ENCODE assay signal across 8 mouse cellular contexts in genomic region chr11:75656621-75657590, GRCm38 (mm10). TPM values are rescaled to one million over a fixed set of nuclear protein-coding genes. Genes with fewer than 3 reads are reported as not detected.
DNase-seq lines count a peak whose midpoint lies in the region; ATAC-seq and TF ChIP-seq lines count a peak whose summit lies in the region.

No protein-coding gene starts in this region.

- peak overlapping the region; percentile 80 for H3K4me3 ChIP-seq in erythroblast, embryonic 14.5 days (replicated peaks)
- H3K4me3 ChIP-seq in hindbrain, embryonic 13.5 days: peak overlapping the region; percentile 57
- peak overlapping the region; percentile 71 for H3K4me3 ChIP-seq in lung, embryonic 14.5 days (ENCODE audit: low read depth, low read length)
- H3K4me3 ChIP-seq in stomach, embryonic 15.5 days (replicated peaks): peak overlapping the region; percentile 65

- H3K4me2 ChIP-seq in hindbrain, embryonic 13.5 days: peak overlapping the region; percentile 97
- H3K4me2 ChIP-seq in lung, embryonic 14.5 days: peak overlapping the region; percentile 89
- H3K4me2 ChIP-seq in stomach, embryonic 15.5 days: peak overlapping the region; percentile 90

- peaks cover 48% of the 10 kb centered on the region for H3K36me3 ChIP-seq in erythroblast, embryonic 14.5 days (ENCODE audit: control insufficient read depth)
- peaks cover 11% of the 10 kb centered on the region for H3K36me3 ChIP-seq in hindbrain, embryonic 13.5 days
- peaks cover 37% of the 10 kb centered on the region for H3K36me3 ChIP-seq in lung, embryonic 14.5 days (ENCODE audit: insufficient read depth)
- peaks cover 25% of the 10 kb centered on the region for H3K36me3 ChIP-seq in stomach, embryonic 15.5 days

- DNase-seq in ZHBTc4 (ENCODE audit: low read depth, low spot score): peak; percentile 77
- no peak for DNase-seq in lung, embryonic 14.5 days
- DNase-seq in ovary, postnatal 10 days (ENCODE audit: low spot score): no peak
- no peak for DNase-seq in layer of hippocampus, adult 11-12 months (ENCODE audit: low spot score)

- peak overlapping the region; percentile 76 for H3K9ac ChIP-seq in hindbrain, embryonic 13.5 days
- peak overlapping the region; percentile 77 for H3K9ac ChIP-seq in lung, embryonic 14.5 days
- peak overlapping the region; percentile 64; the same call in 1 of the 2 replicates for H3K9ac ChIP-seq in stomach, embryonic 15.5 days

- no peak overlapping the region for H3K27ac ChIP-seq in hindbrain, embryonic 13.5 days
- H3K27ac ChIP-seq in lung, embryonic 14.5 days (ENCODE audit: low read depth): peak overlapping the region; percentile 89
- H3K27ac ChIP-seq in stomach, embryonic 15.5 days: peak overlapping the region; percentile 91; the same call in 1 of the 2 replicates

- TF ChIP-seq CTCF in lung, embryonic 14.5 days (IDR thresholded peaks at IDR 0.05; ENCODE audit: low read depth): no peak

- WGBS in hindbrain, embryonic 13.5 days: 65% methylated on average over 20 of the region's 20 CpGs
- WGBS in lung, embryonic 14.5 days: 55% methylated on average over 17 of the region's 20 CpGs
- WGBS in stomach, embryonic 15.5 days: 52% methylated on average over 19 of the region's 20 CpGs

- H3K9me3 ChIP-seq in erythroblast, embryonic 14.5 days (ENCODE audit: control insufficient read depth, low read length): no peaks in the 10 kb centered on the region
- H3K9me3 ChIP-seq in hindbrain, embryonic 13.5 days: no peaks in the 10 kb centered on the region
- no peaks in the 10 kb centered on the region for H3K9me3 ChIP-seq in lung, embryonic 14.5 days (ENCODE audit: low read depth, low read length)
- no peaks in the 10 kb centered on the region for H3K9me3 ChIP-seq in stomach, embryonic 15.5 days

- H3K4me1 ChIP-seq in erythroblast, embryonic 14.5 days (ENCODE audit: control insufficient read depth): peaks cover 55% of the 10 kb centered on the region
- peaks cover 39% of the 10 kb centered on the region for H3K4me1 ChIP-seq in hindbrain, embryonic 13.5 days (replicated peaks)
- H3K4me1 ChIP-seq in lung, embryonic 14.5 days (ENCODE audit: insufficient read depth): peaks cover 34% of the 10 kb centered on the region
- H3K4me1 ChIP-seq in stomach, embryonic 15.5 days: peaks cover 40% of the 10 kb centered on the region

- no peaks in the 10 kb centered on the region for H3K27me3 ChIP-seq in erythroblast, embryonic 14.5 days (ENCODE audit: control insufficient read depth)
- peaks cover 56% of the 10 kb centered on the region for H3K27me3 ChIP-seq in hindbrain, embryonic 13.5 days
- H3K27me3 ChIP-seq in lung, embryonic 14.5 days (ENCODE audit: insufficient read depth, low read length): 0 out of 2 replicates have a peak, but pooled peaks cover 3% of the 10 kb centered on the region
- H3K27me3 ChIP-seq in stomach, embryonic 15.5 days (replicated peaks): no peaks in the 10 kb centered on the region

- ATAC-seq in erythroblast, adult 5-6 weeks (replicated peaks; ENCODE audit: low FRiP score, poor library complexity, severe bottlenecking): no peak
- ATAC-seq in hindbrain, embryonic 13.5 days (ENCODE audit: low FRiP score): no peak
- no peak for ATAC-seq in lung, embryonic 14.5 days (ENCODE audit: insufficient read depth)
- no peak for ATAC-seq in stomach, embryonic 15.5 days (ENCODE audit: insufficient read depth, low FRiP score, low read depth)

RNA-seq across cellular contexts. Expression of gene Myo1c, which starts 6.6 kb away (rescaled TPM):
- polyA plus RNA-seq in erythroblast, embryonic 14.5 days (2012): 2.4 and 2.6 TPM in 2 replicates
- 4.2 and 8.2 TPM in 2 replicates for total RNA-seq in erythroblast, adult 5-6 weeks (2015; ENCODE audit: low replicate concordance)
- total RNA-seq in erythroblast, adult 5-6 weeks (2017; ENCODE audit: low replicate concordance): 6.0 and 17.1 TPM in 2 replicates
- polyA plus RNA-seq in hindbrain, embryonic 13.5 days (2015; fragmentation: Nextera tagmentation; extraction: Ambion mirVana): 8.8 and 9.6 TPM in 2 replicates
- 52.3 and 56.5 TPM in 2 replicates for polyA plus RNA-seq in lung, embryonic 14.5 days (2014; fragmentation: Nextera tagmentation; extraction: Ambion mirVana)
- 55.5 and 56.4 TPM in 2 replicates for polyA plus RNA-seq in stomach, embryonic 15.5 days (2015; fragmentation: Nextera tagmentation; extraction: Ambion mirVana)

RNA-seq across cellular contexts. Expression of gene Crk, which starts 22.2 kb away (rescaled TPM):
- 4.4 and 6.6 TPM in 2 replicates for polyA plus RNA-seq in erythroblast, embryonic 14.5 days (2012)
- 10.2 and 16.1 TPM in 2 replicates for total RNA-seq in erythroblast, adult 5-6 weeks (2015; ENCODE audit: low replicate concordance)
- total RNA-seq in erythroblast, adult 5-6 weeks (2017; ENCODE audit: low replicate concordance): 11.8 and 26.3 TPM in 2 replicates
- polyA plus RNA-seq in hindbrain, embryonic 13.5 days (2015; fragmentation: Nextera tagmentation; extraction: Ambion mirVana): 120 TPM in 2 replicates
- polyA plus RNA-seq in lung, embryonic 14.5 days (2014; fragmentation: Nextera tagmentation; extraction: Ambion mirVana): 109 and 116 TPM in 2 replicates
- 108 and 116 TPM in 2 replicates for polyA plus RNA-seq in stomach, embryonic 15.5 days (2015; fragmentation: Nextera tagmentation; extraction: Ambion mirVana)

RNA-seq across cellular contexts. Expression of gene Inpp5k, which starts 26.1 kb away (rescaled TPM):
- polyA plus RNA-seq in erythroblast, embryonic 14.5 days (2012): 7.5 and 8.9 TPM in 2 replicates
- 67.3 and 73.2 TPM in 2 replicates for total RNA-seq in erythroblast, adult 5-6 weeks (2015; ENCODE audit: low replicate concordance)
- total RNA-seq in erythroblast, adult 5-6 weeks (2017; ENCODE audit: low replicate concordance): 50.7 and 78.4 TPM in 2 replicates
- polyA plus RNA-seq in hindbrain, embryonic 13.5 days (2015; fragmentation: Nextera tagmentation; extraction: Ambion mirVana): 38.8 and 41.2 TPM in 2 replicates
- polyA plus RNA-seq in lung, embryonic 14.5 days (2014; fragmentation: Nextera tagmentation; extraction: Ambion mirVana): 23.1 and 24.9 TPM in 2 replicates
- polyA plus RNA-seq in stomach, embryonic 15.5 days (2015; fragmentation: Nextera tagmentation; extraction: Ambion mirVana): 18.9 and 20.2 TPM in 2 replicates

Comparison
In these comparisons a context has a peak if more than half of its experiments do, and no peak if none do; other contexts are left out.
1. RNA of gene Crk, which starts 22.2 kb away (polyA plus RNA-seq): 120 TPM in hindbrain, embryonic 13.5 days, 109 to 116 TPM in lung, embryonic 14.5 days and 108 to 116 TPM in stomach, embryonic 15.5 days; 4.4 to 6.6 TPM in erythroblast, embryonic 14.5 days; every median in the first group is over 10 times any median in the second.
2. Peak in every context shown above with its lines, with median percentiles within 50 percentile points of each other: H3K4me3 ChIP-seq, H3K4me2 ChIP-seq and H3K9ac ChIP-seq.